Mouse (Mus musculus): ENCODE data around the gene Spag7.
A peak's percentile ranks its signal among the peaks of the same experiment; 100 is the strongest.

Spag7 gene

GRCm38 (mm10) chr11:70656456-70656927 lies 12.7 kb downstream of the Spag7 start:
- DNase-seq (ENCODE audit: low spot score): peak; percentile 47

GRCm38 (mm10) chr11:70655571-70656455 lies 13.4 kb downstream of the Spag7 start:
- peak; percentile 83 for DNase-seq (ENCODE audit: low spot score)

- DNase-seq (ENCODE audit: low spot score): peak; percentile 91
These were observed 14.2 kb downstream of the Spag7 start for GRCm38 (mm10) chr11:70654923-70655570.

GRCm38 (mm10) chr11:70654198-70654922 lies 14.9 kb downstream of the Spag7 start, which contains the start of gene Pfn1:
Pfn1 (minus strand) TSS chr11:70654644.
- peak; percentile 93 for DNase-seq (ENCODE audit: low spot score)

- DNase-seq (ENCODE audit: low spot score): peak; percentile 87
These were observed 15.6 kb downstream of the Spag7 start for GRCm38 (mm10) chr11:70653345-70654197.

- DNase-seq (ENCODE audit: low spot score): no peak
These were observed 16.3 kb downstream of the Spag7 start for GRCm38 (mm10) chr11:70652884-70653344.

GRCm38 (mm10) chr11:70652029-70652883 lies 17.0 kb downstream of the Spag7 start:
- no peak for DNase-seq (ENCODE audit: low spot score)

GRCm38 (mm10) chr11:70651391-70651790 lies 17.8 kb downstream of the Spag7 start:
- DNase-seq (ENCODE audit: low spot score): no peak

- no peak for DNase-seq (ENCODE audit: low spot score)
These were observed 18.7 kb downstream of the Spag7 start for GRCm38 (mm10) chr11:70650322-70651175.

- DNase-seq (ENCODE audit: low spot score): no peak
These were observed 20.0 kb downstream of the Spag7 start for GRCm38 (mm10) chr11:70649185-70649734.

- DNase-seq (ENCODE audit: low spot score): no peak
These were observed 20.7 kb downstream of the Spag7 start for GRCm38 (mm10) chr11:70648512-70648911.

- no peak for DNase-seq (ENCODE audit: low spot score)
These were observed 21.3 kb downstream of the Spag7 start for GRCm38 (mm10) chr11:70647716-70648420.

- DNase-seq (ENCODE audit: low spot score): peak; percentile 98
These were observed 22.2 kb downstream of the Spag7 start, which contains the start of the genes Rnf167 and Slc25a11 for GRCm38 (mm10) chr11:70646691-70647650. Rnf167 (plus strand) TSS chr11:70647235. Slc25a11 (minus strand) TSS chr11:70647479.

GRCm38 (mm10) chr11:70646259-70646555 lies 23.0 kb downstream of the Spag7 start:
- no peak for DNase-seq (ENCODE audit: low spot score)

- no peak for DNase-seq (ENCODE audit: low spot score)
These were observed 23.6 kb downstream of the Spag7 start for GRCm38 (mm10) chr11:70645461-70646258.

- DNase-seq (ENCODE audit: low spot score): no peak
These were observed 24.6 kb downstream of the Spag7 start for GRCm38 (mm10) chr11:70644564-70645103.

Data from yolk sac, embryonic 10.5 days (tissue).